Mouse (Mus musculus) testis, adult 2 months (tissue): ENCODE measurements around the gene Pigl.

ENCODE experiments used
- CTCF ChIP-seq: fragments of 200-500 bp; IDR thresholded peaks from 2 replicates; pipeline ENCODE4 v1.5.1; 2012; ENCODE audit warnings: low read depth, mild to moderate bottlenecking, inconsistent platforms, low read length, moderate library complexity; ENCODE audit not compliant: control insufficient read depth, insufficient read depth, insufficient replicate concordance
- POLR2A ChIP-seq: fragments of 200-500 bp; IDR thresholded peaks from 2 replicates; pipeline ENCODE4 v1.6.1; 2012; ENCODE audit warnings: low read depth, mild to moderate bottlenecking, inconsistent platforms, low read length, moderate library complexity; ENCODE audit not compliant: control insufficient read depth

GRCm38 (mm10) chr11:62522283-62522682 is 64.0 kb downstream of the Pigl start:
- TF ChIP-seq CTCF (no peak), POLR2A (no peak)
